Mouse (Mus musculus): ENCODE results near the gene Mpo.

The Mpo gene

DNA sequence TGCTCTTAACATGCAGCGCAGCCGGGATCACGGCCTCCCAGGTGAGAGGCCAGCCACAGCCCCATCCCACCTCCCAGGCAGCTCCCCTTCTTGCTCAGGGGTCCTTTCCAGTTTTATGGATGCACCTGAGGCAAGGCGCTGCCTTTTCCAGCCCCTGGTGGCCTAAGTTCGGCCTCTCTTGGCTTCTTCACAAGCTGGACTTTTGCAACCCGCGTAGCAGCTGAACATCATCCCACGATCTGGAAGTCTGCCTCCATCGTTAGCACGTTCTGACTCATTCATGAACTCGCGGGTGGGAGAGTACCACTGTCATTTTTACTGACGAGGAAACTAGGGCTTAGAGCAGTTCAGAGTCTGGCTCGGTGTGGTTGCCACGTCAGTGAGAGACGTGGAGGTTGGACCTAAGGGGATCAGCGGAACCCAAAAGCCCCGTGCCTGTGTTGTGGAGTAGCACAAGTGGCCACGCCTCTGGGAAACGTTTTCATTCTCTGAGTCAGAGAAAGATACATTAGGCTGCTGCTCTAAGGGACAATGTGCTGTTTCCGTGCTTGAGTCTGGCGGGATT, 8.4 kb downstream of the Mpo start:
- DNase-seq (ENCODE audit: extremely low read depth, low read depth), result no peak

DNA sequence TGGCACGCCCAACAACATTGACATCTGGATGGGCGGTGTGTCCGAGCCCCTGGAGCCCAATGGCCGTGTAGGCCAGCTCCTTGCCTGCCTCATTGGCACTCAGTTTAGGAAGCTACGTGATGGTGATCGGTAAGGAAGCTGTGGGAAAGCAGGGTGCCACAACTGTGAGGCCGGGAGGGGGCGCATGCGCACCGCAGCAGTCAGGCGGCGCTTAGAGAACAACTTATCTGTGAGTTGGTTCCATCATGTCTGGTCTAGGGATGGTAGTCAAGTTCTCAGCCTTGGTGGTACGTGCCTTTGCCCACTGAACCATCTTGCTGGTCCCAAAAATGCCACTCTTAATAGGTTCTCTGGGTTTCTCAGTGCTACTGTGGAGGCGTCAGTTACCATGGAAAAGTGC, 9.2 kb downstream of the Mpo start:
- DNase-seq (ENCODE audit: extremely low read depth, low read depth), result no peak

DNA sequence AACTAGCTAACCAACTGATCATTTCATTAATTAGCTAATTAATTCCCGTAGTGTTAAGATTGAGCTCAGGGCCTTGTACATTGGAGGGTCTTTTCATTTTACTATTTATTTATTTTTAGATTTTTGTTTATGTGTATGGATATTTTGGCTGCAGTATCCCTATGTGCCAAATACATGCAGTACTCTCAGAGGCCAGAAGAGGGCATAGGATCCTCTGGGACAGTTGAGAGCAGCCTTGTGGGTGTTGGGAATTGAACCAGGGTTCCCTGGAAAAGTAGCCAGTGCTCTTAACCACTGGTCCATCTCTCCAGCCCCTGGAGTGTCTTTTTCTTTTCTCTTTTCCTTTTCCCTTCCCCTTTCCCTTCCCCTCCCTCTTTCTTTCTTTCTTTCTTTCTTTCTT, 12.1 kb downstream of the Mpo start:
- DNase-seq (ENCODE audit: extremely low read depth, low read depth), result no peak

DNA sequence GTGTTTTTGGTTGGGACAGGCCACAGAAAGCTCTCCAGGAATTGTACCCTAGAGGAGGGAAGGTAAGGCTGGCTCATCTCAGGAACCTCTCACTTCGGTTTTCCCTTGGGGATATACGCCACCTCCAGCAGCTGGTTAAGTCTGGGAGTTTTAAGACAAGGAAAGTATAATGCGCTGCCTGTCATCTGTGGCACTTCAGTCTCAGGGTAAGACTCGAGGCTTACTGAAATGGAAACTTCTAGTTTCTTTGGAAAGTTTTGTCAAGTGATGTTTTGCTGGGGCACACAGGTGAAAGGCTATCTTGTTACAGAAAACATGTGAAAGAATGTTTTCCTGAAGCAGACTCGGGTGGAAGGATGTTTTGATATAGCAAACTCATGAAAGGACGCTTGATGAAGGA, 14.1 kb downstream of the Mpo start:
- no peak for DNase-seq (ENCODE audit: extremely low read depth, low read depth)

DNA sequence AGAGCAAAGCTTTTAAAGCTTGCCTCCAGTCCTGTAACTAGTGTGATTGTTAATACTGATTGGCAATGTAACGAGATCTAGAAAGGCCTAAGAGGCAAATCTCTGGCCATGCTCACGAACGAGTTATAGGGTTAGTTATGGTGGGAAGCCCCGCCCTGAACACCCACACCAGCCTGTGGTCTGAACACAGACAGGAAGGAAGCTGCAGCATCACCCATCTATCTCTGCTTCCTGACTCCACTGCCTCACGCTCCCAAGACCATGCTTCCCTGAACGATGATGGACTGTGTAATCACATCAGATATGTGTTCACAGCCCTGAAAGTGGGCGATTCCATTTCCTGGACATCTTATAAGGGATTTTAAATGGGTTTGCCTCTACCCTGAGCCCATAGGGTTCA, 14.9 kb downstream of the Mpo start:
- no peak for DNase-seq (ENCODE audit: extremely low read depth, low read depth)

DNA sequence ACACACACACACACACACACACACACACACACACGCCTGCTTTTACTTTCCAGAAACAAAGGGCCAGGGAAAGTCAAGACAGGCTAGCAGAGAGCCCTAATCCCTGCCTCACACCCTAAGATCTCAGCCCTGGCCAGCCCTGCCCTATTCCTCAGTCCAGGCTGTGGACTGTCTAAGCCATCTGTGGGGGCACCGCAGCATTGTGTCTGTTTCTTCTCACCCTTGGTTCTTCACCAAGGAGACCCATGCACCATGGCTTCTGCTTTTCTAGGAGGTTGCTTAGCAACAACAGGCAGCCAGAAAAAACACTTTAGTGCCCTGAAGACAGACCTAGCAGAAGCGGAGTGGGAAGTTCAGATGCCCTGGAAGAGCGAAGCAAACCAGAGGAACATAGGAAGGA, 18.0 kb downstream of the Mpo start:
- no peak for DNase-seq (ENCODE audit: extremely low read depth, low read depth)

DNA sequence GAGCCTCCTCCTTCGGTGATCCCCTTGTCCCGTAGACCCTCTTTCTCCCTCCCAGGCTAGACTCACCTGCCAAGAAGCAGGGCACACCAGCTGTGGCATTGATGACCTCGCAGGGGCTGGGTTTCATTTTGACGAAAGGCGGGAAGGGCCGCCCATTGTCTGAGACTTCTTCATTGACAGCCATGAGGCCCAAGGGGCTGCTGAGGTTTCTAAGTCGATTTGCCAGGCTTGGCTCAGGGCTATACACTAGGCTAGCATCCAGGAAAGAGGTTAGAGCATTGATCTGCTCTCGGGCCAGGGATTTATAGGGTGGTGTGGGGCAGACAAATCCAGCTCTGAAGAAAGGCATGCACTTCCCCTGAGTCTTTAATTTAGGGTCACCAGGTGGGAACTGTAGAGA, 21.4 kb downstream of the Mpo start:
- no peak for DNase-seq (ENCODE audit: extremely low read depth, low read depth)

DNA sequence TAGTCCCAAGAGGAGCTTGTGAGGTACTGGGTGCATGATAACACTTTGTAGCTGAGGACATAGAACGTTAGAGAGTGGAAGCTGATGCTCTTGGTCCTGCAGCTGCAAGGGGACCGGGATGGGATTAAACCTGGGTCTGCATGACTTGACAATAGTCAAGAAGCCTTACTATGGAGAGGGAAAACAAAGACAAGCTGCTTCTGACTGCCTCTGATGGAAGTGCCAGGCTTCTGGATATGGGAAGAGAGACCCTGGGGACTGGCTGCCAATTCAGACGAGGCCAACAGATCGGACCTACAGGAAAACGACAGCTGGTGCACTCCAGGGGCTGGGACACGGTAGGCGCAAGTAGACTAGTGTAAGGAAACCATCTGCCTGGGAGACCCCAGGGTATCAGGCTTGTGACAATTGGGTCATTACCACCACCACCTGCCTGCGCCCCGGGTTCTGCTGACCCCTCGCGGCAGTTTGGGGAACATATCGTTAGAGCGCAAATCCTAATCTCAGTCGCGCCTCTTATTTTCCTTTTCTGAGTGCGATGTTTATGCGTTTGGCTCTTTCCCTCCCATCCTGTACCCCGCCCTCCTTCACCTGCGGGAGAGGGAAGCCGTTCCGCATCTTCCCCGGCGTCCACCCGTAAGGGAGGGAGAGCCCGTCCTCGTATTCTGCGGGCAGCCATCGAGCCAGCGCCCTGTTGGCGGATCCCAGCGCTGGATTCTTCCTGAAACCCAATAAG, 23.5 kb downstream of the Mpo start:
- no peak for DNase-seq (ENCODE audit: extremely low read depth, low read depth)

DNA sequence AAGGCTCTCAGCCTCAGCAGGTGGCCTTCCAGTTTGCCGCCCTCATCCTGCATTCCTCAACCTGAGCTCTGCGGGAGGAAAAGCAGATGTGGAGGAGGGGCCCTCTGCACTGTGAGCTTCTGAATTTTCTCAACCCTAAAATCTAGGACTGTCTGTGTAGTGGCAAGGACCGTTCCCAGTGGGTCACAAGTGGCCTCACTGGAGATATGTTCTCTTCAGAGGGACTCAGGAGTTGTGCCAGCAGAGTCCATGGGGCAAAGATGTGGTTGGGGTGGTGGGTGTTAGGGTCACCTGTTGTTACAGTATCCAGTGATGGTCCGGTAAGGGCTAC, 24.0 kb downstream of the Mpo start:
- DNase-seq (ENCODE audit: extremely low read depth, low read depth), result no peak

DNA sequence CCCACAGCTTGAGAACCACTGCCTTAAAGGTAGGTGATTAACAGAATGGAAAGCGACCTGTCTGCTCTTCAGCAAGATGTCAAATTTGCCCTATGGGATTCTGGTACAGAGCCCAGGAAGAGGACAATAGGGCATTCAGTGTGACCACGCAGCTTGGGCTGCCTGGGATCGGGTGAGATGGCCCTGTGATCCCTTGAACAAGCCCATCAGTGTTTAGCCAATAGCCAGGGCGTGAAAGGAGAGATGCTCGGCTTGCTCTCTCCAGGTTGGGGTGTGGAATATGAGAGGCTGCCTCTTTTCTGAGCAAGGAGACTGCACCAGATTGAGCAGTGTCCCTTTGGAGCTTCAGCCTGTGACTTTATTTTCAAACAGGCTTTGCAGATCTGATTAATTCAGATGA, 28.1 kb downstream of the Mpo start:
- no peak for DNase-seq (ENCODE audit: extremely low read depth, low read depth)

DNA sequence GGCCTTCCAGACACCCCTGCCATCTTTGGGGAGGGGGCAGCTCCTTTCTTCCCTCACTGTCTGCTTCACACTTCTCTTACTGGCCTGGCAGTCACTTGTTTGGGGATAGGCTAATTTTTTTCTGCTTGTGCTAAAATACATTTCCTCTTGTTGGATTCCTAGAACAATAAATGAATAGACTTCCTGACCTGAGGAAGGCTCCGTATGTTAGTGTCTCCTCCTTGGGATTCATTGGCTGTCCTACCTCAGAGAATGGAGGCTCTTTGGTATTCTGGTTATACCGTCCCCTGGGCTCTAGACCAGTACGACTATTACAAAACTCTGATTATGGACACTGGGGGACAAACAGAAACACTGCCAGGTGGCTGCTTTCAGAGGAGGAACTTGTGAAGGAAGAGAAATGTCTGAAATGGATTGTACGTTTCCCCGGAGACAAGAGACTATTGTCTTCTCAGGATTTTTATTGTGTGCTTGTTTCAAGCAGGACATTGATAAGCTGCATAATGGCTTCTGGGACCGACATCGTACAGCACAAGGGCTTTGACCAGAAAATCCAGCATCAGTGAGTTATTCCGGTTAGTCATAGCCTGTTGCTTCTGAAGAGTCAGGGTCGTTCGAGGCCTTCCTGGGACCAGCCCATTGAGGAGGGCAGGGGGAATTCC, 35.0 kb downstream of the Mpo start, which contains the start of gene Lpo:
TSS of gene Lpo (minus strand) at position 51 of the 662 bp plus-strand sequence.
- DNase-seq (ENCODE audit: extremely low read depth, low read depth), result no peak

DNA sequence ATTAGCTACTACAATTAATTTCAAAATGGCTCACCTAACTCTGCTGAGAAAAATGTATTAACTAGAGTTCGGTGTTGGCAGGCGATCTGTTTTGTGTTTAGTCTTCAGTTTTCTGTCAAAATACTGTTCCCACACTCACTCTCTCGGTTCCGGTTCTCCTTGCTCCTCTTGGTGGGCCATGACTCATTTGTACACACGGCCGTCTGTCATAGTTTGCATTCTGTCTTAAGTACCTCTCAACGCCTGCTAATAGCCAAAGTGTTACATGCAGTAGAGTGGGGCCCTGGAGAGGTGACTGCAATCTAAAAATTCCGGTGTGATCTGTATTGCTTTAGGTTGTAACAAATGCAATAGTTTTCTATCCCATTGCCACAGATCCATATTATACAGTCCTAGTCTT, 47.3 kb downstream of the Mpo start:
- DNase-seq (ENCODE audit: extremely low read depth, low read depth), result no peak

DNA sequence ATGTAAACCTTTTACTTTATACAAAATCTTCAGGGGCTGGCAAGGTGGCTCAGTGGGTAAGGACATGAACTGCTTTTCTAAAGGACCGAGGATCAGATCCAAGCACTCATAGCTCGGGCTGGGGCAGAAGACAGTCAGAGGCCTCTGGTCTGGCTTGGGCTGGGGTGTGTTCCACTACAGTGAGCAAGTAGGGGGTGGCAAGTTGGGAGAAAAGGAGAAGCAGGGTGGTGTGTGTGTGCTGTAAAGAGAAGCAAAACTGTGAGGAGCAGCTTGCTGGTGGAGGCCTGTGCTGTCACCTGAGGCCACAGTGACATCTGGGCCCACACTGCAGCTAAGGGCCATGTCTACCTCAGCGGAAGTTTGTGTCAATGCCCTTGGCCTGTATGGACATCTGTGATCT, 48.1 kb downstream of the Mpo start:
- DNase-seq (ENCODE audit: extremely low read depth, low read depth), result no peak

DNA sequence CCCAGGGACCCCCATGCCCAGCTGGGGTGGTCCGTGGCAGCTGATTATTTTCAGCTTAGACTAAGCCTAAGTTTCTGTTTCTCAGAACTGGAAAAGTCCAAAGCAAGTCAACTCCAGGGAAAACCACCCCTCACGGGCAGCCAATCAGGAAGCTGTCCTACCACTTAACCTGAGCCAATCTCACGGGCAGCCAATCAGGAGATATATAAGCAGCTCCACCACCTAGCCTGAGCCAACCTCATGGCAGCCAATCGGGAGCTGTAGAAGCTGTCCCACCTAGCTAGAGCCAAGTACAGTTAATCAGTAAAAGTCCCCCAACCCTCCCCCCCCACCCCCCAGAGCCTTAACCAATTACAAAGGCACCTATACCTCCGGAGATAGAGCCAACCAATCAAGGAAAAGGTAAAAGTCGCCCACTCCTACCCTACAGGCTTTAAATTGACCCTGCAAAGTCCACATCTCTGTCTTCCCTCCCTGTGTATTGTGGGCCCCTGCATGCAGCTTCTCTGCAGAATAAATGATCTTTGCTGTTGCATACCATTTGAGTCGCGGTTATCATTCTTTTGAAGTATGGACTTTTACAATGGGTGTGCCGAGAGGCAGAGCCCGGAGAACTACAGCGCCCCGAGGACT, 53.7 kb downstream of the Mpo start:
- DNase-seq (ENCODE audit: extremely low read depth, low read depth), result no peak

DNA sequence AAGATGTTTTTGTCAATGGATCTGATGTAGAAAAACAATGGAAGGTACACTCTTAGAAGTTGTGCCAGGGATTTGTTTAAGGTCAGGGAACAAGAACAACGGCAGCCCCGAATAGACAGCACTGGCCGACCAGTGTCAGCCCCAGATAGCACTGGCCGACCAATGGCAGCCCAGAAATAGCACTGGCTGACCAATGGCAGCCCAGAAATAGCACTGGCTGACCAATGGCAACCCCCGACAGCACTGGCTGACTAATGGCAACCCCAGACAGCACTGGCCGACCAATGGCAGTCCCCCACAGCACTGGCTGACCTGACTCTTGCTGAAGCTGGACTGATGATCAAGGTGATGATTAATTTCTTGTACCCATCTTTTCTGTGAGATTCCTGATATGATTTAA, 54.5 kb downstream of the Mpo start:
- no peak for DNase-seq (ENCODE audit: extremely low read depth, low read depth)

DNA sequence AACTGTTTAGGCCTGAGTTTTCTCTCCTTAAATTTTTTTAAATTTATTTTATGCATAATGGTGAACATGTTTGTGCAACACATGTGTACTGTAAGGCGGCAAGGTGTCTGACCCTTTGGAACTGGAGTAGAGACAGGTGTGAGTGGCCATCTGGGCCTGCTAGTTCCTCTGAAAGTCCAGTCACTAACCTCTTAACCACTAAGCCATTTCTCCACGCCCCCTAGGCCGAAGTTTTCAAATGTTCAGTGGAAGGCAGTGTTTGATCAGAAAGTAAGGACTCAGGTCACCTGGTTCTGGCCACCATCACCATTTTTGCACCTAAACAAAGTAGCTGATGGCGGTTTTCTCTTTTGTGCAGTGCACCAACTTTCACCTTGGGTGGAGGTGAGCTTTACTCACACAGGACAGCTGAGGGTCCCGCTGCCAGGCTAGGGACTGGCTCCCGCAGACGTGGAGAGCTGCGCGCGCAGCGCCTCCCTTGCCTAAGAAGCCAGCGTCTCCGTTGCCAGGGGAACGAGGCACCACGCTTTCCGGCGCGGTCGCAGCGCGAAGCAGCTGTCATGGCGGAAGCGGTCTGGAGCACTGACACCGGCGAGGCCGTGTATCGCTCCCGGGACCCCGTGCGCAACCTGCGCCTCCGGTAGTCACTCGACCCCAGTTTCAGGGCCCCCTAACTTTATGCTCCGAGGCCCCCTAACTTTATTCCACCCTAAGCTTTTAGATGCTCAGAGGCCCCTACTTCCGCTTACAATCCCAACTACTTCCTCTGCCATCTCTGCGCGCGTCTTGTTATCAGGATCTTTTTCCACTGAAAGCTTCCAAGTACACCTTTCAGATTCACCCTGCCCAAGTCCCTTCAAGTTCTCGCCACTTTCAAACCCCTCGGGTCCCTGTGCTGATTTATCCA, 59.6 kb downstream of the Mpo start, which contains the start of gene Mks1:
TSS of gene Mks1 (plus strand) at position 526 of the 907 bp plus-strand sequence.
- peak; percentile 70 for DNase-seq (ENCODE audit: extremely low read depth, low read depth)

DNA sequence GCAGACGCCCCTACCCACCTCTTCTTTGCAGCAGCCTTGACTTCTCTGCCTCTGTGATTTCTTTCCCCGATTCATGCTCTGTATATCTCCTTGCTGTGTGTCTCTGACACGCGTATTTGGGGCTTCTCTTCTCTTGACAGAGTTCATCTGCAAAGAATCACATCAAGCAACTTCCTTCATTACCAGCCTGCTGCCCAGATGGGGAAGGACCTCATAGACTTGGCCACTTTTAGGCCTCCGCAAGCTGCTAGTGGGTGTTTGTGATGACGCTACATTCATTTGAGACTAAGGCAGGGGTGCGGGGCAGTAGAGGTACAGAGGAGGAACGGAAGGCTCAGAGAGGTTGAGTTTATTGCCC, 60.2 kb downstream of the Mpo start:
- DNase-seq (ENCODE audit: extremely low read depth, low read depth), result peak; percentile 10

All from MEL-GATA-1-ER (cell line).